Mouse (Mus musculus) small intestine, adult 2 months (tissue): Measurements from ENCODE around the gene Prr18. TPM values are rescaled to one million over a fixed set of nuclear protein-coding genes. Genes with fewer than 3 reads are reported as not detected.
"Not testable (repeated sequence)": the region's sequence is repeated elsewhere in the genome, so short reads cannot be mapped to it uniquely, and the experiment has no call there.

Source experiments
- H3K27ac ChIP-seq: fragments of 200-500 bp; 2 replicates; pipeline ENCODE4 v1.5.1; 2012; ENCODE audit warnings: low read depth, low read length, control low read depth, inconsistent platforms; ENCODE audit not compliant: insufficient read depth
- H3K27me3 ChIP-seq: fragments of 200-500 bp; 2 replicates; pipeline ENCODE4 v1.6.1; 2012; ENCODE audit warnings: mild to moderate bottlenecking, moderate library complexity, low read length, inconsistent platforms; ENCODE audit not compliant: control insufficient read depth, insufficient read depth
- H3K36me3 ChIP-seq: fragments of 200-500 bp; 2 replicates; pipeline ENCODE4 v1.6.1; 2012; ENCODE audit warnings: mild to moderate bottlenecking, low read length, control low read depth, inconsistent platforms; ENCODE audit not compliant: control insufficient read depth, insufficient read depth
- H3K4me1 ChIP-seq: fragments of 200-500 bp; 2 replicates; pipeline ENCODE4 v1.6.1; 2012; ENCODE audit warnings: low read length, inconsistent platforms, mixed read lengths; ENCODE audit not compliant: control insufficient read depth, insufficient read depth, insufficient read length
- H3K4me3 ChIP-seq: fragments of 200-500 bp; 2 replicates; pipeline ENCODE4 v1.5.1; 2012; ENCODE audit warnings: low read depth, mild to moderate bottlenecking, control low read depth, inconsistent platforms, low read length, moderate library complexity
- CTCF ChIP-seq: fragments of 200-500 bp; IDR thresholded peaks from 2 replicates; pipeline ENCODE4 v1.5.1; 2012; ENCODE audit warnings: low read depth, mild to moderate bottlenecking, control low read depth, inconsistent platforms, low read length, moderate library complexity, mixed read lengths; ENCODE audit not compliant: insufficient replicate concordance, insufficient read length; ENCODE audit errors: extremely low read depth
- POLR2A ChIP-seq: fragments of 200-500 bp; IDR thresholded peaks from 2 replicates; pipeline ENCODE4 v1.6.1; 2012; ENCODE audit warnings: low read depth, mild to moderate bottlenecking, control low read depth, inconsistent platforms, low read length, moderate library complexity
- WGBS: fragments of 180-500 bp; shearing (Covaris S2); methylation state at CpG from one replicate; pipeline ENCODE4 v1.1.7; 2018; 5-methylcytosine and 5-hydroxymethylcytosine counted together
- polyA plus RNA-seq: library from polyadenylated mRNA; depleted of rRNA; stranded (reverse); fragments of >200 nt; gene quantifications from 2 replicates; pipeline ENCODE4 v1.2.3, GENCODE M21; 2012; rRNA removed

Prr18 gene
- polyA plus RNA-seq: 0.51 and 0.79 TPM in 2 replicates

GRCm38 (mm10) chr17:8337159-8337558 is at the start of gene Prr18:
TSS of gene Prr18 (plus strand) at chr17:8337459.
- peaks cover 15% of the 10 kb centered on the region for H3K4me1 ChIP-seq
- WGBS: 93% methylated on average over 1 of the region's 5 CpGs
- not testable (repeated sequence) for H3K27ac ChIP-seq, H3K36me3 ChIP-seq, H3K4me3 ChIP-seq
- peaks cover 20% of the 10 kb centered on the region for H3K27me3 ChIP-seq

GRCm38 (mm10) chr17:8289993-8290679 is 47.1 kb upstream of the Prr18 start:
- 93% methylated on average over 3 of the region's 3 CpGs for WGBS
- Histone ChIP-seq H3K36me3 (peaks cover 11% of the 10 kb centered on the region), H3K27ac (no peak overlapping the region), H3K4me3 (no peak overlapping the region), H3K27me3 (no peaks in the 10 kb centered on the region), H3K4me1 (peaks cover under 1% of the 10 kb centered on the region; the same call in 1 of the 2 replicates)
- TF ChIP-seq POLR2A: no peak
- no peak for TF ChIP-seq CTCF

- TF ChIP-seq POLR2A (no peak), CTCF (no peak)
- H3K27ac ChIP-seq: no peak overlapping the region
- H3K36me3 ChIP-seq: peaks cover 11% of the 10 kb centered on the region
- H3K4me3 ChIP-seq: no peak overlapping the region
- H3K27me3 ChIP-seq: no peaks in the 10 kb centered on the region
- no peaks in the 10 kb centered on the region for H3K4me1 ChIP-seq
These were observed 46.5 kb upstream of the Prr18 start for GRCm38 (mm10) chr17:8290736-8291135.

GRCm38 (mm10) chr17:8295825-8296224 is 41.4 kb upstream of the Prr18 start:
- Histone ChIP-seq H3K27me3 (no peaks in the 10 kb centered on the region), H3K36me3 (peaks cover 14% of the 10 kb centered on the region), H3K4me3 (no peak overlapping the region), H3K27ac (no peak overlapping the region), H3K4me1 (no peaks in the 10 kb centered on the region)
- TF ChIP-seq POLR2A (no peak), CTCF (no peak)

- Histone ChIP-seq H3K4me1 (no peaks in the 10 kb centered on the region), H3K27me3 (no peaks in the 10 kb centered on the region), H3K4me3 (no peak overlapping the region), H3K36me3 (peaks cover 14% of the 10 kb centered on the region), H3K27ac (no peak overlapping the region)
- 85% methylated on average over 9 of the region's 9 CpGs for WGBS
- TF ChIP-seq CTCF (no peak), POLR2A (no peak)
These were observed 40.9 kb upstream of the Prr18 start for GRCm38 (mm10) chr17:8296313-8296844.

- 88% methylated on average over 5 of the region's 5 CpGs for WGBS
- H3K4me1 ChIP-seq: no peaks in the 10 kb centered on the region
- H3K4me3 ChIP-seq: no peak overlapping the region
- TF ChIP-seq CTCF (no peak), POLR2A (no peak)
- H3K27ac ChIP-seq: no peak overlapping the region
- peaks cover 14% of the 10 kb centered on the region for H3K36me3 ChIP-seq
- no peaks in the 10 kb centered on the region for H3K27me3 ChIP-seq
These were observed 39.5 kb upstream of the Prr18 start for GRCm38 (mm10) chr17:8297746-8298145.

- no peak overlapping the region for H3K27ac ChIP-seq
- H3K36me3 ChIP-seq: peaks cover 13% of the 10 kb centered on the region
- TF ChIP-seq CTCF (no peak), POLR2A (no peak)
- no peaks in the 10 kb centered on the region for H3K4me1 ChIP-seq
- WGBS: 91% methylated on average over 2 of the region's 2 CpGs
- no peaks in the 10 kb centered on the region for H3K27me3 ChIP-seq
- no peak overlapping the region for H3K4me3 ChIP-seq
These were observed 39.0 kb upstream of the Prr18 start for GRCm38 (mm10) chr17:8298281-8298680.

- TF ChIP-seq POLR2A (no peak), CTCF (no peak)
- Histone ChIP-seq H3K27ac (no peak overlapping the region), H3K4me3 (no peak overlapping the region), H3K36me3 (peaks cover 9% of the 10 kb centered on the region), H3K4me1 (no peaks in the 10 kb centered on the region), H3K27me3 (no peaks in the 10 kb centered on the region)
These were observed 37.7 kb upstream of the Prr18 start for GRCm38 (mm10) chr17:8299524-8299923.
